In the genomic region with DNA sequence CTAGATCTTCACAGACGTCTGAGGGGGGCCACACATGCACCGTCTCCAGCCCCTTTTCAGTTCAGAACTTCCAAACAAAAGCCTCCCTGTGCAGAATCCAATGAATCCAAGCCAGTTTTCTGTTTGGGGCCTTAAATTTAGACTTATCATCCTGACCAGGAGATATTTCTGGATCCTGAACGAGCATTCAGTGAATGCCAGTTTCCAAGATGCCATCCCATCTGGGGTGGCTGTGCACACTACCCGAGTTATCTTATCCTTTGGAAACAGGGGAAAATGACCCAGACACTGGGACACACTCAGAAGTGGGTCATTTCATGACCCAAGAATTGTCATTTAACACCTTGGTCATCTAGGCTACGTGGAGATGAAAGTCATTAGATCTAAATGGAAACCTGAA, we compare ENCODE assay signal across 21 mouse cellular contexts. TPM values are rescaled to one million over a fixed set of nuclear protein-coding genes. Genes with fewer than 3 reads are reported as not detected.
DNase-seq lines count a peak whose midpoint lies in the region; ATAC-seq and TF ChIP-seq lines count a peak whose summit lies in the region.
"Had no signal": no experiment of that assay in that cellular context is flagged by ENCODE, and none has a peak within 500 bp of the region (broad histone marks: within the 10 kb centered on the region; RNA-seq: fewer than 3 reads in every experiment).

No protein-coding gene starts in this region.

- no peak for TF ChIP-seq POLR2A in cortical plate, adult 2 months (IDR thresholded peaks at IDR 0.05; ENCODE audit: extremely low read depth, insufficient read depth, low read length)

- no peak for TF ChIP-seq CTCF in forebrain, postnatal 0 days (IDR thresholded peaks at IDR 0.05; ENCODE audit: low read depth)
- no peak for TF ChIP-seq CTCF in cortical plate, adult 2 months (IDR thresholded peaks at IDR 0.05; ENCODE audit: extremely low read depth, insufficient read depth, low read length)

- peak; percentile 20 for DNase-seq in forebrain, postnatal 0 days
- no peak for DNase-seq in heart, embryonic 10.5 days (ENCODE audit: low spot score)
- no peak for DNase-seq in heart, postnatal 4 days
- DNase-seq in frontal cortex, postnatal 10 days (ENCODE audit: low spot score in 2 of 2): no peak
- DNase-seq: adrenal gland, postnatal 10 days; cerebellum, postnatal 10 days; kidney, adult 11 months; thymus, postnatal 25 days had no signal

- WGBS in forebrain, postnatal 0 days: 65% methylated on average over 5 of the region's 5 CpGs
- WGBS in forebrain, embryonic 12.5 days: 84% methylated on average over 5 of the region's 5 CpGs
- 59% methylated on average over 5 of the region's 5 CpGs for WGBS in heart, embryonic 10.5 days
- WGBS in heart, embryonic 16.5 days: 62% methylated on average over 5 of the region's 5 CpGs

- H3K9me3 ChIP-seq in forebrain, postnatal 0 days (ENCODE audit: low read length): no peaks in the 10 kb centered on the region
- H3K9me3 ChIP-seq in forebrain, embryonic 12.5 days: no peaks in the 10 kb centered on the region
- H3K9me3 ChIP-seq in heart, embryonic 10.5 days: no peaks in the 10 kb centered on the region
- H3K9me3 ChIP-seq in heart, embryonic 16.5 days (replicated peaks; ENCODE audit: control insufficient read depth, low read length): no peaks in the 10 kb centered on the region
- H3K9me3 ChIP-seq: G1E; hindbrain, embryonic 15.5 days; limb, embryonic 12.5 days; lung, embryonic 15.5 days; neural tube, embryonic 15.5 days had no signal

- no peak overlapping the region for H3K27ac ChIP-seq in forebrain, postnatal 0 days (ENCODE audit: low read depth, low read length)
- no peak overlapping the region for H3K27ac ChIP-seq in forebrain, embryonic 12.5 days
- H3K27ac ChIP-seq in heart, embryonic 10.5 days: peak overlapping the region; percentile 92; the same call in 1 of the 2 replicates
- H3K27ac ChIP-seq in cortical plate, adult 2 months (ENCODE audit: insufficient read depth, low read length): peak overlapping the region; percentile 33
- peak overlapping the region; percentile 49; the same call in 1 of the 2 replicates for H3K27ac ChIP-seq in heart, embryonic 16.5 days (ENCODE audit: low read length)
- H3K27ac ChIP-seq: hindbrain, embryonic 15.5 days; kidney, postnatal 0 days; limb, embryonic 12.5 days; liver, embryonic 14.5 days; lung, embryonic 15.5 days; neural tube, embryonic 15.5 days had no signal

- no peak overlapping the region for H3K9ac ChIP-seq in forebrain, postnatal 0 days
- H3K9ac ChIP-seq in forebrain, embryonic 12.5 days: no peak overlapping the region
- H3K9ac ChIP-seq in heart, embryonic 16.5 days (ENCODE audit: low read length): no peak overlapping the region
- H3K9ac ChIP-seq: hindbrain, embryonic 15.5 days; limb, embryonic 12.5 days; liver, embryonic 14.5 days; lung, embryonic 15.5 days; neural tube, embryonic 15.5 days had no signal

- no peak overlapping the region for H3K4me2 ChIP-seq in forebrain, postnatal 0 days (ENCODE audit: low read depth)
- H3K4me2 ChIP-seq in forebrain, embryonic 12.5 days: no peak overlapping the region
- no peak overlapping the region for H3K4me2 ChIP-seq in heart, embryonic 16.5 days (ENCODE audit: low read depth, low read length)
- H3K4me2 ChIP-seq: hindbrain, embryonic 15.5 days; limb, embryonic 12.5 days; lung, embryonic 15.5 days; neural tube, embryonic 15.5 days had no signal

- H3K27me3 ChIP-seq in forebrain, postnatal 0 days (ENCODE audit: insufficient read depth, low read length): no peaks in the 10 kb centered on the region
- H3K27me3 ChIP-seq in forebrain, embryonic 12.5 days: no peaks in the 10 kb centered on the region
- H3K27me3 ChIP-seq in heart, embryonic 10.5 days (ENCODE audit: insufficient read depth, poor library complexity, severe bottlenecking): no peaks in the 10 kb centered on the region
- H3K27me3 ChIP-seq in heart, embryonic 16.5 days (ENCODE audit: control insufficient read depth, insufficient read depth, low read length): no peaks in the 10 kb centered on the region
- H3K27me3 ChIP-seq: hindbrain, embryonic 15.5 days; limb, embryonic 12.5 days; lung, embryonic 15.5 days; neural tube, embryonic 15.5 days had no signal

- ATAC-seq in forebrain, postnatal 0 days: no peak
- no peak for ATAC-seq in forebrain, embryonic 12.5 days (ENCODE audit: low FRiP score)
- ATAC-seq in heart, embryonic 16.5 days (replicated peaks; ENCODE audit: extremely low read depth, insufficient read depth, low FRiP score): no peak
- ATAC-seq: activated CD4-positive, CD25-positive, alpha-beta regulatory T cell, adult 4 months; forebrain, embryonic 14.5 days; midbrain, embryonic 16.5 days had no signal

- 0 out of 2 replicates have a peak, but pooled peaks cover 5% of the 10 kb centered on the region for H3K4me1 ChIP-seq in forebrain, postnatal 0 days (ENCODE audit: insufficient read depth)
- H3K4me1 ChIP-seq in forebrain, embryonic 12.5 days: peaks cover 9% of the 10 kb centered on the region
- H3K4me1 ChIP-seq in heart, embryonic 10.5 days: peaks cover 48% of the 10 kb centered on the region
- peaks cover 8% of the 10 kb centered on the region for H3K4me1 ChIP-seq in cortical plate, adult 2 months (ENCODE audit: control insufficient read depth, insufficient read depth, low read length)
- H3K4me1 ChIP-seq in heart, embryonic 16.5 days (ENCODE audit: control insufficient read depth, insufficient read depth, low read length): peaks cover 41% of the 10 kb centered on the region

- H3K4me3 ChIP-seq in forebrain, postnatal 0 days (ENCODE audit: low read depth, low read length): no peak overlapping the region
- no peak overlapping the region for H3K4me3 ChIP-seq in forebrain, embryonic 12.5 days (replicated peaks)
- no peak overlapping the region for H3K4me3 ChIP-seq in heart, embryonic 10.5 days
- no peak overlapping the region for H3K4me3 ChIP-seq in cortical plate, adult 2 months (ENCODE audit: insufficient read depth, low read length)
- H3K4me3 ChIP-seq in heart, embryonic 16.5 days (ENCODE audit: low read length): no peak overlapping the region
- H3K4me3 ChIP-seq: hindbrain, embryonic 15.5 days; limb, embryonic 12.5 days; lung, embryonic 15.5 days; neural tube, embryonic 15.5 days had no signal

- no peaks in the 10 kb centered on the region for H3K36me3 ChIP-seq in forebrain, postnatal 0 days (ENCODE audit: insufficient read depth)
- H3K36me3 ChIP-seq in forebrain, embryonic 12.5 days (replicated peaks): no peaks in the 10 kb centered on the region
- no peaks in the 10 kb centered on the region for H3K36me3 ChIP-seq in heart, embryonic 10.5 days
- no peaks in the 10 kb centered on the region for H3K36me3 ChIP-seq in heart, embryonic 16.5 days (ENCODE audit: control insufficient read depth, insufficient read depth)
- H3K36me3 ChIP-seq: G1E; hindbrain, embryonic 15.5 days; limb, embryonic 12.5 days; lung, embryonic 15.5 days; neural tube, embryonic 15.5 days had no signal

RNA-seq across cellular contexts. Expression of gene Ift81, which starts 3.4 kb away (rescaled TPM):
- 46.0 and 48.1 TPM in 2 replicates for total RNA-seq in forebrain, postnatal 0 days (2014; rRNA removed)
- polyA plus RNA-seq in forebrain, postnatal 0 days (2015; fragmentation: Nextera tagmentation; extraction: Ambion mirVana): 62.9 and 67.0 TPM in 2 replicates
- 54.7 and 55.6 TPM in 2 replicates for polyA plus RNA-seq in forebrain, embryonic 12.5 days (2016; fragmentation: Nextera tagmentation; extraction: Ambion mirVana)
- polyA plus RNA-seq in heart, embryonic 10.5 days (2016; fragmentation: Nextera tagmentation; extraction: Ambion mirVana): 25.2 and 35.2 TPM in 2 replicates
- 10 to 100 TPM; 37.2 to 45.3 TPM for total RNA-seq in heart, postnatal 4 days (2021)
- polyA plus RNA-seq in cortical plate, adult 2 months (2012; rRNA removed): 21.8 and 25.5 TPM in 2 replicates
- 30.6 and 33.1 TPM in 2 replicates for polyA plus RNA-seq in heart, embryonic 16.5 days (2015; fragmentation: Nextera tagmentation; extraction: Ambion mirVana)

RNA-seq across cellular contexts. Expression of gene P2rx7, which starts 26.0 kb away (rescaled TPM):
- total RNA-seq in forebrain, postnatal 0 days (2014; rRNA removed): 6.0 and 7.2 TPM in 2 replicates
- 1.9 and 2.7 TPM in 2 replicates for polyA plus RNA-seq in forebrain, postnatal 0 days (2015; fragmentation: Nextera tagmentation; extraction: Ambion mirVana)
- 0.77 and 0.90 TPM in 2 replicates for polyA plus RNA-seq in forebrain, embryonic 12.5 days (2016; fragmentation: Nextera tagmentation; extraction: Ambion mirVana)
- 0.33 and 0.47 TPM in 2 replicates for polyA plus RNA-seq in heart, embryonic 10.5 days (2016; fragmentation: Nextera tagmentation; extraction: Ambion mirVana)
- 1 to 10 TPM; 3.1 to 3.5 TPM for total RNA-seq in heart, postnatal 4 days (2021)
- 18.7 and 18.9 TPM in 2 replicates for polyA plus RNA-seq in cortical plate, adult 2 months (2012; rRNA removed)
- polyA plus RNA-seq in heart, embryonic 16.5 days (2015; fragmentation: Nextera tagmentation; extraction: Ambion mirVana): 2.0 and 2.7 TPM in 2 replicates

Comparison
In these comparisons a context has a peak if more than half of its experiments do, and no peak if none do; other contexts are left out.
1. H3K27ac ChIP-seq: peak in heart, embryonic 10.5 days (single experiment), cortical plate, adult 2 months (single experiment) and heart, embryonic 16.5 days (single experiment); none in forebrain, postnatal 0 days (single experiment) and forebrain, embryonic 12.5 days (single experiment).